Mouse (Mus musculus): Measurements from ENCODE around the gene Gtf2a2. TPM values are rescaled to one million over a fixed set of nuclear protein-coding genes. Genes with fewer than 3 reads are reported as not detected.
"Not testable (repeated sequence)": the region's sequence is repeated elsewhere in the genome, so short reads cannot be mapped to it uniquely, and the experiment has no call there.

Gtf2a2 gene
- polyA plus RNA-seq, 1 experiment from 2014 or later: 200 TPM

DNA sequence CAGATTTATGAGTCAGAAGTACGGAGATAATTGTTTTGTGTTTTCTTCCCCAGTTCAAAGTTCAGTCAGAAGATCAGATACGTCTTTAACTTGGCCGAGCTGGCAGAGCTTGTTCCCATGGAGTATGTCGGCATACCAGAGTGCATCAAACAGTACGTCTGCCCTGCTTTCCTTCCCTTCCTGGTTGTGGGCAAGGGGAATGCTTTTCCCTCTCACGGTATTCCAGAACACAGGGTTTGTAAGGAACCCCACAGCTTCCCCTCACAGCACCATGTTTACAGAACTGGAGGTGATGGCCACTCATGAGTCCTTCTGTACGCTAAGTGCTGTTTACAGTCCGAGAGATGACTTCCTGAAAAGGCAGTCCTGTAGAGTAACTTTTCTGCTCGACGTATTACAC is 8.8 kb upstream of the Gtf2a2 start:
- Histone ChIP-seq H3K9me3 (replicated peaks) (no peaks in the 10 kb centered on the region), H3K27me3 (ENCODE audit: low read depth, poor library complexity, severe bottlenecking) (no peaks in the 10 kb centered on the region), H3K27ac (no peak overlapping the region), H3K36me3 (peaks cover 99% of the 10 kb centered on the region), H3K4me1 (no peaks in the 10 kb centered on the region), H3K4me3 (no peak overlapping the region)
- no peak for DNase-seq (ENCODE audit: low spot score)
- WGBS: 91% methylated on average over 10 of the region's 10 CpGs

DNA sequence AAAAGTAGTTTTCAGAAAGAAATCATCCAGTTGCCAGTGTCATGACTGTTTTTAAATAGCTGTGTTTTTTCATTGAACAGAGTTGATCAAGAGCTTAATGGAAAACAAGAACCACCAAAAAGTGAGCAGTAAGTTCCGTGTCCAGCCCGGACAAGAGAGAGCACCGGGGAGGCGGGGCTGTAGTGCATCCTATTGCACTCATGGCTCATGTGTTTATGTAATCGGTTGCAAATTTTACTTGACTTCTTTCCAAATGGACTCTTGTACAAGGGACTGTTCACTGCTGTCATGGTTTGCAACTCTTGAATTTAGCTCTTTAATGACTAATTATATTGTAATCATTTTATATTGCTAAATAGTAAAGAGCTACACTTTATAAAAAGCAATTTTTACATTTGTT is 5.4 kb upstream of the Gtf2a2 start:
- Histone ChIP-seq H3K4me3 (no peak overlapping the region), H3K36me3 (peaks cover 94% of the 10 kb centered on the region), H3K27ac (no peak overlapping the region), H3K4me1 (no peaks in the 10 kb centered on the region), H3K27me3 (ENCODE audit: low read depth, poor library complexity, severe bottlenecking) (no peaks in the 10 kb centered on the region), H3K9me3 (replicated peaks) (no peaks in the 10 kb centered on the region)
- DNase-seq (ENCODE audit: low spot score): no peak
- WGBS: 95% methylated on average over 5 of the region's 5 CpGs

DNA sequence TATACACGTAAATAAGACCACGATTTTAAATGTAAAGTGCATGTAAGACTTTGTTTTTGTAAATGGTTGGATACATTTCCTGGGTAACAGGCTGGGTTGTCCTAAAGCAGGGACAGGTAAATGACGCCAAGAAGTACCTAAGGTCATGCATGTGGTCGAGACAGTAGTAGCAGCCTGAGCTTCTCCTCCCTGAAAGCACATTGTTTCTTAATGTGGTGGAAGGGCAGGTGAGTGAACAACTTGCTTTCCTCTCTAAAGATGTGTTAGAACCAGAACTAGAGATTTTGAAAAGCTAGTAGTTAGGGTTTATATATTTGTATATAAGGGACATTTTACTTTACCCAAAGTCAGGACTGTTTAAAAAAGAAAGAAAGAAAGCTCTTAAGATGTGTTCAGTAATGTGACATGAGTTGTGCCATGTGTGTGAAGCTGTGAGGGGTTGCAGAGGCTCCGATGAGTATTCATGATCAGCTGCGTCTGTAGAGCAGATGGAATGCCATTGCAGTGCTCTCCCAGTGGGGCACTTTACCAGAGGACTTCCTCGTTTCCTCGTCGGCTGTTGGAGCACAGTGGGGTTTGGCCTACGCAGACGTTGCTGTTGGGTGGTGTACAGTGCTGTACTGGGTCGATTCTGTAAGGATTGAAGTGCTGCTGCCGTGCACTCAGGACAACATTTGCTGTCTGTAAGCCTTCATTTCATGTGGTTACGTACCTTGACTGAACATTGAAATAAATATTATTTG is 4.7 kb upstream of the Gtf2a2 start:
- no peak overlapping the region for H3K27ac ChIP-seq
- H3K4me3 ChIP-seq: no peak overlapping the region
- no peak for DNase-seq (ENCODE audit: low spot score)
- no peaks in the 10 kb centered on the region for H3K9me3 ChIP-seq (replicated peaks)
- H3K27me3 ChIP-seq (ENCODE audit: low read depth, poor library complexity, severe bottlenecking): no peaks in the 10 kb centered on the region
- H3K36me3 ChIP-seq: peaks cover 87% of the 10 kb centered on the region
- no peaks in the 10 kb centered on the region for H3K4me1 ChIP-seq
- 94% methylated on average over 14 of the region's 14 CpGs for WGBS

DNA sequence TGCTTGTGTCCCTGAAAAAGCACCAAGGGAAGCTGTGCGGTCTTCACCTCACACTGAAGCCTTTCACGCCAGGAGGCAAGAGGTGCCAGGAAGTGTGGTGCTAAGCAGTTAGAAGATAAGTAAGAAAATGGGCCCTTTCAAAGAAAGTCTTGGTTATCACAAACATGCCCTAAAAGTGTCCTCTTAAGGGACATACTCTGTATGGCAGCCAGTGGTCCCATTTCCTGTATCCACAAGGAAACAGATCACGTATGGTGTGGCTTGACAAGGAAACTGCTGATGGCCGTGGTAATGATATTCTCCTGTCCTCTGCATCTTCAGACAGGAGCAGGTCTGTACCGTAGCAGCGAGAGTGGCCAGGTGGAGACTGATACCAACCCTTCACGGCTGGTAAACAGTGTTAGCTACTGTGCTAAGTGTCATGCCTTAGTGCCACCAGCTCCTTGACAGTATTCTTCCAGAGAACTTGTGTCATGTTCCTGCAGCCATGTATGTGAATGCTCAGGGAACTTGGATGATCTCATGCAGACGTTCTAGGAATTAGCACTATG is 2.5 kb upstream of the Gtf2a2 start:
- peaks cover 66% of the 10 kb centered on the region for H3K36me3 ChIP-seq
- no peak overlapping the region for H3K4me3 ChIP-seq
- DNase-seq (ENCODE audit: low spot score): no peak

DNA sequence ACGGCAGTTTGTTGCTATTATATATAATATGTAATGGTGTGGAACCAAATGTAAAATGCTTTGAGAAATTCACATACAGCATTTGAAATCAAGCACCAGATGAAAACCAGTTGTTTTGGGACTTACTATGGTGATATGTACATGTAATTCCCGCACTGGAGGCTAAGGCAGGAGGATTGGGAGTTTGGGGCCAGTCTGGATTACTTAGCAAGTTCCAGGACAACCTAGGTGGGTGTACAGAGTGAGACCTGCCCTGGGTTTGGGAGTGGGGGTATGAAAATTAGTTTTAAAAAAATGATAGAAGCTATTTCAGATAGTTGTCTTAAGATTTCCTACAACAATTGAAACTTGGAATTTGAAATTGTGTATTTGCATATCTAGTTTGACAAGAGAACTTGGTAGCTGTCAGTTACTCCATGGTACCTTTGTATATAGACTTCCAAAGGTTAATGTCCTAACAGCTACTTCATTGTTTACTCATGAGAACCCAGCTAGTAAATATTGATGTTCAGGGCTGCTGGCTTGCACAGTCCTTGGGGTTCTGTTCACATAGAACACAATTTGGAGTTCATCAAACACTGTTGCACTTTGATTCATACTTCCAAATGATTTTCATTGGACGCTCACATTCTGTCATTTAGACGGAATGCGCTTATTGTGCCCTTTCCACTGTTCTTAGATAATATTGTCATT is 1.4 kb upstream of the Gtf2a2 start:
- Histone ChIP-seq H3K9me3 (replicated peaks) (no peaks in the 10 kb centered on the region), H3K4me1 (peaks cover 8% of the 10 kb centered on the region), H3K4me3 (no peak overlapping the region), H3K36me3 (peaks cover 59% of the 10 kb centered on the region), H3K27ac (no peak overlapping the region), H3K27me3 (ENCODE audit: low read depth, poor library complexity, severe bottlenecking) (no peaks in the 10 kb centered on the region)
- WGBS: 96% methylated on average over 5 of the region's 5 CpGs
- no peak for DNase-seq (ENCODE audit: low spot score)

More for the DNA sequence above, 2.5 kb upstream of the Gtf2a2 start:
- 84% methylated on average over 8 of the region's 8 CpGs for WGBS
- no peaks in the 10 kb centered on the region for H3K9me3 ChIP-seq (replicated peaks)
- H3K27me3 ChIP-seq (ENCODE audit: low read depth, poor library complexity, severe bottlenecking): no peaks in the 10 kb centered on the region
- H3K4me1 ChIP-seq: peaks cover 8% of the 10 kb centered on the region
- H3K27ac ChIP-seq: no peak overlapping the region

DNA sequence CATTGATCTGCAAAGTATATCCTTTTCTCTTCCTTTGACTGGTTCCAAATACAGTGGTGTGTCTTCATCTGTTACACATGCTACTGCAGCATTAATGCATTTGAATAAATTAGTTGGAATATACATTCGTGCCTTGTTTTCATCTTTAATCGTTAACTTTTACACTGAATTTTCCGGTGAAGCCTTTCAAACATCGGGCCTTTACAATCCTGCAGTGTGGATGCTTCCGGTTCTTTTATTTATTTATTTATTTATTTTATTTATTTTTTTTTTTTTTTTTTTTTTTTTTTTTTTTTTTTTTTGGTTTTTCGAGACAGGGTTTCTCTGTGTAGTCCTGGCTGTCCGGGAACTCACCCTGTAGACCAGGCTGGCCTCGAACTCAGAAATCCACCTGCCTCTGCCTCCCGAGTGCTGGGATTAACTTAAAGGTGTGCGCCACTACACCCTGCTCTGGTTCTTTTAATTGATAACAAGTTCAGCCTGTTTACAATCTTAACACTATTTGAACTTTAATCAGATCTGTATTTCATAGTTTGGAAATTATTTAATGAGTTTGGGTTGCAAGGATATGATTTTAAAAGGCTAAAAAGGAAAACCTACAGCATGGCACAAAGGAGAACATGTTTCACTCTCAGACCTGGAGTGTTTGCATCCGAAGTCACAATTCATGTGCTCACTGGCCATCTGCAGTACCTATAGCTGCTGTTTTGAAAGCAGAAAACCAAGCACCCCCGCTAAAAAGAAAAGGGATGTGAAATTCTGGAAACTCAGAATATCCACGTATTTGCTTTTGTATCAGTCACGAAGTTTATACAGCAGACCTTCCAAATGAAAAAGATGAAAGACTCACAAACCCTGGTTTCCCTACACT is 578 bp upstream of the Gtf2a2 start:
- peak overlapping the region; percentile 96 for H3K4me3 ChIP-seq
- DNase-seq (ENCODE audit: low spot score): no peak
- 70% methylated on average over 14 of the region's 14 CpGs for WGBS
- H3K4me1 ChIP-seq: peaks cover 8% of the 10 kb centered on the region
- peaks cover 59% of the 10 kb centered on the region for H3K36me3 ChIP-seq
- peak overlapping the region; percentile 98 for H3K27ac ChIP-seq
- no peaks in the 10 kb centered on the region for H3K9me3 ChIP-seq (replicated peaks)
- no peaks in the 10 kb centered on the region for H3K27me3 ChIP-seq (ENCODE audit: low read depth, poor library complexity, severe bottlenecking)

DNA sequence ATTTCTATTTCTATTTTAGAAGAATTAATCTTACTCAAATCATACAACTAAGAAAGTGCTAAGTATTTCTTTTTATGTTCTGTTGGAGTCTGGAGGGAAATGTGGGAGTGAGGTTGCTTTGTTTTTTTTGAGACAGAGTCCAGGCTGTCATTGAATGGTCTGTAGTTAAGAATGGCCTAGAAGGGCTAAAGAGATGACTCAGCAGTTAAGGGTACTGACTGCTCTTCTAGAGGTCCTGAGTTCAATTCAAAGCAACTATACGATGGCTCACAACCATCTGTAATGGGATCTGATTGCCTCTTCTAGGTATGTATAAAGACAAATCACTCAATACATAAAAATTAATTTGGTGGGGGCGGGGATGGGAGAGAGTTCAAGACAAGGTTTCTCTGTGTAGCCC is 3.3 kb downstream of the Gtf2a2 start:
- Histone ChIP-seq H3K4me3 (no peak overlapping the region), H3K27ac (no peak overlapping the region), H3K4me1 (peaks cover 8% of the 10 kb centered on the region), H3K9me3 (replicated peaks) (no peaks in the 10 kb centered on the region), H3K27me3 (ENCODE audit: low read depth, poor library complexity, severe bottlenecking) (no peaks in the 10 kb centered on the region), H3K36me3 (peaks cover 47% of the 10 kb centered on the region)
- WGBS: 93% methylated on average over 2 of the region's 2 CpGs
- DNase-seq (ENCODE audit: low spot score): no peak

DNA sequence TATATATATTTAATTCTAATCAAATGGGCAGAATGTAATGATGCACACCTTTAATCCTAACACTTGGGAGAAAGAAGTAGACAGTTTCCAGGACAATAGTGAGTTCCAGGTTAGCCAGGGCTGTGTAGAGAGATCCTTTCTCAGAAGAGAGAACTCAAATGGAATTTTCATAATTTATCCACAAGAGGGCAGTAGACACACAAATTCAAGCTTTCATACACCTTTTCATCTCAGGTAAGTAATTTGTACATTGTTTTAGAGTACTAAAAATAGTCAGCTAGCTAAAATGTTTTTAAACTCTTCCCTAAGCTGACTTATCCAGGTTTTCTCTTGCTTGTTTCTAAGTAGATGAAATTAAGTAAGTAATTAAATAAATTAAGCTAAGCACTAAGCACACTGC is 6.5 kb downstream of the Gtf2a2 start:
- DNase-seq (ENCODE audit: low spot score): no peak
- H3K36me3 ChIP-seq: peaks cover 64% of the 10 kb centered on the region
- H3K4me3 ChIP-seq: no peak overlapping the region
- H3K27ac ChIP-seq: no peak overlapping the region
- no peaks in the 10 kb centered on the region for H3K9me3 ChIP-seq (replicated peaks)
- H3K27me3 ChIP-seq (ENCODE audit: low read depth, poor library complexity, severe bottlenecking): no peaks in the 10 kb centered on the region
- peaks cover under 1% of the 10 kb centered on the region for H3K4me1 ChIP-seq

DNA sequence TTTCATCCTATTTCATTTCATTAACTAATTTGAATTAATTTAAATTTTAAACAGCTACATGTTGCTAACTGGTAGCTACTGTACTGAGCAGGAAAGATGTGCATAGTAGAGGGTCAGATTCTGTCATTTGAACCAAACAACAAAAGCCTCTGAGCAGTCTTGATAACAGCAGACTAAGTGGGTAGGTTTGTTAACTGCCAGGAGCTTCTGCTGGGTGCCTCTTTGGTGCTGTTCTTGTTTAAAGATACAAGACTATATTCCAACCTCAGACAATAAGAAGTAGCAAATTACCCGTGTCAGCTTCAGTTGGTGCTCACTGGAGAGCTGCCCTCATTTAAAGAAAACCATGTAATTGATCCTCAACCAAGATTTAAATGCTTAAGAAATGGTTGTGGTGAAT is 9.3 kb downstream of the Gtf2a2 start:
- no peak overlapping the region for H3K27ac ChIP-seq
- H3K4me1 ChIP-seq: no peaks in the 10 kb centered on the region
- H3K4me3 ChIP-seq: no peak overlapping the region
- H3K27me3 ChIP-seq (ENCODE audit: low read depth, poor library complexity, severe bottlenecking): no peaks in the 10 kb centered on the region
- no peaks in the 10 kb centered on the region for H3K9me3 ChIP-seq (replicated peaks)
- H3K36me3 ChIP-seq: peaks cover 53% of the 10 kb centered on the region
- WGBS: 90% methylated on average over 1 of the region's 1 CpGs
- DNase-seq (ENCODE audit: low spot score): no peak

DNA sequence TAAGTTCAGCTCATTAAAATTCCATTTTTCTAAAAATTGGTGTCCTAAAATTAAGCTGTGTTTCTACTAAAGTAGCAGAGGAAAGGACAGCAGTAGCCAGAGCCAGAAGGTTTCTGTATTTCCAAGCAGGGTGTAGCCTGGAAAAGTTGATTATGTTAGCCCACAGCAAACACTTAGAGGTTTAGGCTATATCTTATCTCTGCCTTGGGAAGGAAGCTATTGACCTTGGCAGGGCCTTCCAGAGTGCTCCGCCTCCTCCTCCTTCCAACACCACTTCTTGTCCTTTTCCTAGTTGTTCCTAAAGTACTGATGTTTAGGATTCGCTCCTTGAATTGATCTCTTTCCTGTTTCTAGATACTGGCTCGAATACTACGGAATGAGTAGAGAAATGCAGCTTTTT is 9.7 kb downstream of the Gtf2a2 start:
- no peaks in the 10 kb centered on the region for H3K27me3 ChIP-seq (ENCODE audit: low read depth, poor library complexity, severe bottlenecking)
- no peaks in the 10 kb centered on the region for H3K9me3 ChIP-seq (replicated peaks)
- peaks cover 48% of the 10 kb centered on the region for H3K36me3 ChIP-seq
- no peak for DNase-seq (ENCODE audit: low spot score)
- no peak overlapping the region for H3K27ac ChIP-seq
- no peaks in the 10 kb centered on the region for H3K4me1 ChIP-seq
- no peak overlapping the region for H3K4me3 ChIP-seq
- 95% methylated on average over 4 of the region's 4 CpGs for WGBS

DNA sequence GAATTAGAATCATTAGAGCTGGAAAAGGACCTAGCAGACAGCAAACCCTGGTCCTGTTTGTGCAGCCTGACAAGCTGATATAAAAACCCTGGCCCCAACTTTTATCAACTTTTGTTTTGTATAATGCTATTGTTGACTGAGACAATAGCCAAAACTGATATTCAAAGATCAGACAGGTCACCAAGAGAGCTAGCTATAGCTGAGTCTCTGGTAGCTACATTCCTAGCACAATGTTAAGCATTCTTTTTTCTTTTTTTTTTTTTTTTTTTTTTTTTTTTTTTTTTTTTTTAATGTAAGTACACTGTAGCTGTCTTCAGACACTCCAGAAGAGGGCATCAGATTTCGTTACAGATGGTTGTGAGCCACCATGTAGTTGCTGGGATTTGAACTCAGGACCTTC is 11.3 kb downstream of the Gtf2a2 start:
- H3K9me3 ChIP-seq (replicated peaks); H3K4me1 ChIP-seq; H3K27me3 ChIP-seq (ENCODE audit: low read depth, poor library complexity, severe bottlenecking); H3K27ac ChIP-seq; H3K4me3 ChIP-seq; DNase-seq (ENCODE audit: low spot score): not testable (repeated sequence)
- 81% methylated on average over 1 of the region's 1 CpGs for WGBS
- H3K36me3 ChIP-seq: peaks cover 41% of the 10 kb centered on the region

DNA sequence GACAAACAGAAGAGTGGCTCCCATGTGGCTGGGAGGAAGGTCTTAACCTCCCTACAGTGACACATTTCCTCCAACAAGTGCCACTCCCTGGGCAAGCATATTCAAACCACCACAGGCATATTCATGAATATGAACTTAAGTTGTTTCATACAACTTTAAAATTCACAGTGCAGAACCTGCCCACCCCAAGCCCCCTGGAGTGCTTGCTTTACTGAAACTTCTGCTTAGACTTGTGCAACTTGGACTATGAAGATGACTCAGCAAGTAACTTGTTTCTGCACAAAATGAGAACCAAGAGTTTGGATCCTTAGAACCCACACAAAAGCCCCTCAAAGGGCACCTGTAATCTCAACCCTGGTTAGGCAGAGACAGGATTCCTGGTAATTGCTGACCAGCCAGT is 12.3 kb downstream of the Gtf2a2 start:
- Histone ChIP-seq H3K36me3 (peaks cover 35% of the 10 kb centered on the region), H3K27ac (no peak overlapping the region), H3K27me3 (ENCODE audit: low read depth, poor library complexity, severe bottlenecking) (no peaks in the 10 kb centered on the region), H3K4me3 (no peak overlapping the region), H3K9me3 (replicated peaks) (no peaks in the 10 kb centered on the region), H3K4me1 (no peaks in the 10 kb centered on the region)
- no peak for DNase-seq (ENCODE audit: low spot score)

Data from limb, embryonic 10.5 days (tissue).